13 mouse cellular contexts compared by ENCODE assay signal in genomic region chr9:78146099-78146498, GRCm38 (mm10). TPM values are rescaled to one million over a fixed set of nuclear protein-coding genes. Genes with fewer than 3 reads are reported as not detected.
DNase-seq lines count a peak whose midpoint lies in the region; ATAC-seq and TF ChIP-seq lines count a peak whose summit lies in the region.
"Had no signal": no experiment of that assay in that cellular context is flagged by ENCODE, and none has a peak within 500 bp of the region (broad histone marks: within the 10 kb centered on the region; RNA-seq: fewer than 3 reads in every experiment).

No protein-coding gene starts in this region.

- TF ChIP-seq CTCF in layer of hippocampus, adult 2 months (conservative IDR thresholded peaks at IDR 0.05): no peak

- 60% methylated on average over 4 of the region's 4 CpGs for WGBS in neural tube, embryonic 14.5 days
- 68% methylated on average over 4 of the region's 4 CpGs for WGBS in kidney, embryonic 14.5 days

- H3K27ac ChIP-seq in layer of hippocampus, adult 2 months: peak overlapping the region; percentile 87
- no peak overlapping the region for H3K27ac ChIP-seq in neural tube, embryonic 14.5 days (ENCODE audit: low read depth, low read length)
- H3K27ac ChIP-seq in kidney, embryonic 14.5 days (ENCODE audit: low read depth, low read length): no peak overlapping the region
- H3K27ac ChIP-seq: limb, embryonic 15.5 days had no signal

- intact Hi-C loops in left cerebral cortex, postnatal 4 days (cut with DNase I): no loop called here

- no peaks in the 10 kb centered on the region for H3K27me3 ChIP-seq in neural tube, embryonic 14.5 days (ENCODE audit: control insufficient read depth, insufficient read depth, low read length)
- no peaks in the 10 kb centered on the region for H3K27me3 ChIP-seq in kidney, embryonic 14.5 days (ENCODE audit: control insufficient read depth, insufficient read depth, low read length)
- H3K27me3 ChIP-seq: limb, embryonic 15.5 days had no signal

- DNase-seq in cerebellum, adult 9-11 months: peak; percentile 22
- DNase-seq in cerebellum, postnatal 14 days: no peak
- DNase-seq in left cerebral cortex, adult 11 months (ENCODE audit: low spot score): peak; percentile 72
- no peak for DNase-seq in left cerebral cortex, postnatal 4 days
- peak in 1 of 2 experiments; percentile 42 for DNase-seq in layer of hippocampus, adult 2 months (ENCODE audit: low spot score in 2 of 2)
- no peak for DNase-seq in lung, adult 18-20 months
- DNase-seq: heart, adult 11 months; heart, postnatal 4 days; kidney, postnatal 25 days; lung, postnatal 4 days had no signal

- H3K36me3 ChIP-seq in neural tube, embryonic 14.5 days (ENCODE audit: control insufficient read depth, insufficient read depth, low read length): peaks cover 31% of the 10 kb centered on the region; the same call in 1 of the 2 replicates
- peaks cover 33% of the 10 kb centered on the region for H3K36me3 ChIP-seq in kidney, embryonic 14.5 days (ENCODE audit: control insufficient read depth, insufficient read depth, low read length)

- no peak overlapping the region for H3K4me2 ChIP-seq in neural tube, embryonic 14.5 days (ENCODE audit: low read depth, low read length)
- no peak overlapping the region for H3K4me2 ChIP-seq in kidney, embryonic 14.5 days (replicated peaks; ENCODE audit: low read depth, low read length)
- H3K4me2 ChIP-seq: limb, embryonic 15.5 days had no signal

- ATAC-seq in neural tube, embryonic 14.5 days (ENCODE audit: low read depth): peak; percentile 61; the same call in 1 of the 2 replicates
- no peak for ATAC-seq in kidney, embryonic 14.5 days (ENCODE audit: low FRiP score, low TSS enrichment)

- H3K9ac ChIP-seq in neural tube, embryonic 14.5 days (replicated peaks; ENCODE audit: low read depth, low read length): no peak overlapping the region
- no peak overlapping the region for H3K9ac ChIP-seq in kidney, embryonic 14.5 days (ENCODE audit: low read depth, low read length)
- H3K9ac ChIP-seq: limb, embryonic 15.5 days had no signal

- no peak overlapping the region for H3K4me3 ChIP-seq in layer of hippocampus, adult 2 months
- no peak overlapping the region for H3K4me3 ChIP-seq in neural tube, embryonic 14.5 days (ENCODE audit: low read depth, low read length)
- H3K4me3 ChIP-seq in kidney, embryonic 14.5 days (ENCODE audit: low read length): no peak overlapping the region
- H3K4me3 ChIP-seq: limb, embryonic 15.5 days had no signal

- H3K4me1 ChIP-seq in neural tube, embryonic 14.5 days (ENCODE audit: control insufficient read depth, insufficient read depth, low read length): no peaks in the 10 kb centered on the region
- H3K4me1 ChIP-seq in kidney, embryonic 14.5 days (ENCODE audit: control insufficient read depth, insufficient read depth, low read length): no peaks in the 10 kb centered on the region
- H3K4me1 ChIP-seq: limb, embryonic 15.5 days had no signal

- no peaks in the 10 kb centered on the region for H3K9me3 ChIP-seq in neural tube, embryonic 14.5 days (ENCODE audit: control insufficient read depth, low read length)
- H3K9me3 ChIP-seq in kidney, embryonic 14.5 days (ENCODE audit: control insufficient read depth, low read length): peaks cover 8% of the 10 kb centered on the region
- H3K9me3 ChIP-seq: limb, embryonic 15.5 days had no signal

RNA-seq across cellular contexts. Expression of gene Gsta4, which starts 36.5 kb away (rescaled TPM):
- 10 to 100 TPM in 1 of 2 experiments, 1 to 10 TPM in 1; 9.8 to 10.4 TPM for total RNA-seq in left cerebral cortex, postnatal 4 days (2021)
- total RNA-seq in layer of hippocampus, adult 2 months (2021): 10 to 100 TPM; 48.4 to 50.1 TPM
- 34.4 and 34.9 TPM in 2 replicates for polyA plus RNA-seq in neural tube, embryonic 14.5 days (2014; fragmentation: Nextera tagmentation; extraction: Ambion mirVana)
- 102 and 108 TPM in 2 replicates for polyA plus RNA-seq in kidney, embryonic 14.5 days (2014; fragmentation: Nextera tagmentation; extraction: Ambion mirVana)

RNA-seq across cellular contexts. Expression of gene Ick, which starts 37.1 kb away (rescaled TPM):
- total RNA-seq in left cerebral cortex, postnatal 4 days (2021): 10 to 100 TPM; 59.9 to 64.0 TPM
- total RNA-seq in layer of hippocampus, adult 2 months (2021): 10 to 100 TPM; 18.3 to 20.6 TPM
- polyA plus RNA-seq in neural tube, embryonic 14.5 days (2014; fragmentation: Nextera tagmentation; extraction: Ambion mirVana): 36.0 and 40.8 TPM in 2 replicates
- polyA plus RNA-seq in kidney, embryonic 14.5 days (2014; fragmentation: Nextera tagmentation; extraction: Ambion mirVana): 19.6 and 29.3 TPM in 2 replicates

RNA-seq across cellular contexts. Expression of gene Fbxo9, which starts 37.2 kb away (rescaled TPM):
- total RNA-seq in left cerebral cortex, postnatal 4 days (2021): 10 to 100 TPM; 80.3 to 85.6 TPM
- total RNA-seq in layer of hippocampus, adult 2 months (2021): 10 to 100 TPM; 86.6 to 86.7 TPM
- polyA plus RNA-seq in neural tube, embryonic 14.5 days (2014; fragmentation: Nextera tagmentation; extraction: Ambion mirVana): 91.4 and 94.7 TPM in 2 replicates
- 34.6 and 43.9 TPM in 2 replicates for polyA plus RNA-seq in kidney, embryonic 14.5 days (2014; fragmentation: Nextera tagmentation; extraction: Ambion mirVana)

Comparison
In these comparisons a context has a peak if more than half of its experiments do, and no peak if none do; other contexts are left out.
1. DNase-seq: peak in cerebellum, adult 9-11 months (single experiment) and left cerebral cortex, adult 11 months (single experiment); none in cerebellum, postnatal 14 days (0 of 2), left cerebral cortex, postnatal 4 days (single experiment) and lung, adult 18-20 months (0 of 2).
2. RNA of gene Gsta4, which starts 36.5 kb away (total RNA-seq): 48.4 to 50.1 TPM in layer of hippocampus, adult 2 months; 9.8 to 10.4 TPM in left cerebral cortex, postnatal 4 days; every median in the first group is over 4 times any median in the second.